Mouse (Mus musculus): ENCODE results near the gene Ggt6. TPM values are rescaled to one million over a fixed set of nuclear protein-coding genes. Genes with fewer than 3 reads are reported as not detected.
"Not testable (repeated sequence)": the region's sequence is repeated elsewhere in the genome, so short reads cannot be mapped to it uniquely, and the experiment has no call there.

The Ggt6 gene
- polyA plus RNA-seq, 1 experiment from 2014 or later, result 0.51 TPM

DNA sequence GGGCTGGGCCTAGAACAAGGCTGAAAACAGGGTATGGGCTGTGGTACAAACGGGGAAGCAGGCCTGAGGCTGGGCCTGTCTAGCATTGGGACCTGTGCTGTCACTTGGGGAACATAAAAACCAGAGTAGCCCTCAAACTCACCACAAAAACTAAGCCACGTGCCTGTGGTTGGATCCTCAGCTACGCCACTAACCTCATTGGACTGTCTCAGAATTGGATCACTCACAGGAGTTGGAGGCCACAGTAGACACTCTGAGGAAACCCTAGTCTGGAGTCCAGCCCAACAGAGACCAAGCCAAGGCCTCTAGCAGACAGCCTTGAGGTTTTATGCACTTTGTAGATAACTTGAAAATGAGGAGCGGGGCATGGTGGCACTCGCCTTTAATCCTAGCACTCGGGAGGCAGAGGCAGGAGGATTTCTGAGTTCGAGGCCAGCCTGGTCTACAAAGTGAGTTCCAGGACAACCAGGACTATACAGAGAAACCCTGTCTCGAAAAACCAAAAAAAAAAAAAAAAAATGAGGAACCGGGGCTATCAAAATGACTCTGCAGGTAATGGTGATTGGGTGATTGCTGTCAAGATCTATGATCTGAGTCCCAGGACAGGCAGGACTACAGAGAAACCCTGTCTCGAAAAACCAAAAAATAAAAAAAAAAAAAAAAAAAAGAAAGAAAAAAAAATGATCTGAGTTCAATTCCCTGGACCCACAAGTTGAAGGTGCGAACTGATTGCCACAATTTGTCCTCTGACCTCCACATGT lies 13.6 kb upstream of the Ggt6 start:
- H3K4me3 ChIP-seq (ENCODE audit: low read depth, low read length), result no peak overlapping the region
- H3K4me1 ChIP-seq (ENCODE audit: control insufficient read depth, insufficient read depth, low read length), result no peaks in the 10 kb centered on the region
- H3K9ac ChIP-seq (replicated peaks; ENCODE audit: low read depth, low read length), result no peak overlapping the region
- no peaks in the 10 kb centered on the region for H3K27me3 ChIP-seq (ENCODE audit: control insufficient read depth, insufficient read depth, low read length)
- no peak for ATAC-seq (ENCODE audit: insufficient number of reproducible peaks, insufficient read depth, low FRiP score, low read depth)
- no peak overlapping the region for H3K27ac ChIP-seq (ENCODE audit: low read length)
- H3K9me3 ChIP-seq (ENCODE audit: control insufficient read depth, low read depth, low read length), result no peaks in the 10 kb centered on the region
- H3K36me3 ChIP-seq (ENCODE audit: control insufficient read depth, insufficient read depth, low read length), result no peaks in the 10 kb centered on the region
- H3K4me2 ChIP-seq (replicated peaks; ENCODE audit: low read depth, low read length), result no peak overlapping the region
- WGBS, result 90% methylated on average over 11 of the region's 11 CpGs

DNA sequence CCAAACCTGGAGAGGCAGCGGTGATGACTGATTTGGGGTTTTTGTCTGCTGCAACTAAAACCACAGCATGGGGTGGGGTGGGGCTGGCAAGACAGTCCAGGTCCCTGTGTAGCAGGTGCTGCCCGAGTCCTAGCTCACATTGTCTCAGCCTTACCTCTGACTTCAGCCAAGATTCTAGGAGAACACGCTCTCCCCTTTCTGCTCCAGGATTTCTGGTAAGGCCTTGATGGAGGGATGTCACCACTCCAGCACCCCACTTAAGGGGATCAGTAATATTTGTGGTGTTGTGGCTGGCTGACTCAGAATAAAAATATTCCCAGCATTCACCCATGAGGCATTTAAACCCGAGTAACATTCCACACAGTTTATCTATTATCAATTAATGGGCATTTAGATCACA lies 11.6 kb upstream of the Ggt6 start:
- WGBS, result 77% methylated on average over 4 of the region's 4 CpGs
- Histone ChIP-seq H3K9me3 (ENCODE audit: control insufficient read depth, low read depth, low read length) (no peaks in the 10 kb centered on the region), H3K4me3 (ENCODE audit: low read depth, low read length) (no peak overlapping the region), H3K36me3 (ENCODE audit: control insufficient read depth, insufficient read depth, low read length) (no peaks in the 10 kb centered on the region), H3K4me2 (replicated peaks; ENCODE audit: low read depth, low read length) (no peak overlapping the region), H3K4me1 (ENCODE audit: control insufficient read depth, insufficient read depth, low read length) (no peaks in the 10 kb centered on the region), H3K27ac (ENCODE audit: low read length) (no peak overlapping the region), H3K9ac (replicated peaks; ENCODE audit: low read depth, low read length) (no peak overlapping the region), H3K27me3 (ENCODE audit: control insufficient read depth, insufficient read depth, low read length) (no peaks in the 10 kb centered on the region)
- no peak for ATAC-seq (ENCODE audit: insufficient number of reproducible peaks, insufficient read depth, low FRiP score, low read depth)

DNA sequence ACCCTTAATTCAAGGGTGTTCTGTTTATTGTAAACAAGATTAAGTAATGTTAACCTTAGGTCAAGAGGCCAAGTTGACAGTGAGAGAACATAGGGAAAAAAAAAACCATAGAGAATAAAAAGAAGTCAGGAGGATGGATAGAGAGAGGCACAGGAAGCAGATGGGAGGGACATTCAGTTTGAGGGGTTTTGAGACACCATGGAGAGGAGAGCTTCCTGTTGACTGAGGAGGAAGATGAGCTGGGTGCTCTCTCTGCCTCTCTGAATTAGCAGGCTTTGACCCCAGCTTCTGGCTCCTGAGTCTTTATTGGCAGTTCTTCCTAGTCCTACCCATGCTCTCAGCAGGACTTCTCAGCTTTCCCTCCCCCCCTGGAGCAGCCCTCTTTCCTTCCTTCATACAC lies 10.1 kb upstream of the Ggt6 start:
- Histone ChIP-seq H3K27me3 (ENCODE audit: control insufficient read depth, insufficient read depth, low read length) (no peaks in the 10 kb centered on the region), H3K36me3 (ENCODE audit: control insufficient read depth, insufficient read depth, low read length) (no peaks in the 10 kb centered on the region), H3K27ac (ENCODE audit: low read length) (no peak overlapping the region), H3K9me3 (ENCODE audit: control insufficient read depth, low read depth, low read length) (no peaks in the 10 kb centered on the region), H3K4me3 (ENCODE audit: low read depth, low read length) (no peak overlapping the region), H3K9ac (replicated peaks; ENCODE audit: low read depth, low read length) (no peak overlapping the region), H3K4me1 (ENCODE audit: control insufficient read depth, insufficient read depth, low read length) (no peaks in the 10 kb centered on the region), H3K4me2 (replicated peaks; ENCODE audit: low read depth, low read length) (no peak overlapping the region)
- no peak for ATAC-seq (ENCODE audit: insufficient number of reproducible peaks, insufficient read depth, low FRiP score, low read depth)

DNA sequence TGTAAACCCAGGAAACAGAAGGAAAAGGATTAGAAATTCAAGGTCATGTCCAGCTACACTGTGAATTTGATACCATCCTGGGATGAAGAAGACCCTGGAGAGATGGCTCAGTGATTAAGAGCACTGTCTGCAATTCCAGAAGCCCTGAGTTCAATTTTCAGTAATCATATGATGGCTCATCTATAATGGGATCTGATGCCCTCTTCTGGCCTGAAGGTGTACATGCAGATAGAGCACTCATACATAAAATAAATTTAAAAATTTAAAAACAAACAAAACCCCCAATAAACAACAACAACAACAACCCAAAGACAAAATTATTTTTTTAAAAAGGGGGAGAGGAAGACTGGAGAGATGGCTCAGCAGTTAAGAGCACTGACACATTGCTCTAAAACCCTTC lies 8.4 kb upstream of the Ggt6 start:
- H3K27ac ChIP-seq (ENCODE audit: low read length), result no peak overlapping the region
- no peak for ATAC-seq (ENCODE audit: insufficient number of reproducible peaks, insufficient read depth, low FRiP score, low read depth)
- H3K9ac ChIP-seq (replicated peaks; ENCODE audit: low read depth, low read length), result no peak overlapping the region
- no peak overlapping the region for H3K4me2 ChIP-seq (replicated peaks; ENCODE audit: low read depth, low read length)
- no peaks in the 10 kb centered on the region for H3K9me3 ChIP-seq (ENCODE audit: control insufficient read depth, low read depth, low read length)
- H3K4me1 ChIP-seq (ENCODE audit: control insufficient read depth, insufficient read depth, low read length), result no peaks in the 10 kb centered on the region
- H3K27me3 ChIP-seq (ENCODE audit: control insufficient read depth, insufficient read depth, low read length), result no peaks in the 10 kb centered on the region
- H3K4me3 ChIP-seq (ENCODE audit: low read depth, low read length), result no peak overlapping the region
- no peaks in the 10 kb centered on the region for H3K36me3 ChIP-seq (ENCODE audit: control insufficient read depth, insufficient read depth, low read length)

DNA sequence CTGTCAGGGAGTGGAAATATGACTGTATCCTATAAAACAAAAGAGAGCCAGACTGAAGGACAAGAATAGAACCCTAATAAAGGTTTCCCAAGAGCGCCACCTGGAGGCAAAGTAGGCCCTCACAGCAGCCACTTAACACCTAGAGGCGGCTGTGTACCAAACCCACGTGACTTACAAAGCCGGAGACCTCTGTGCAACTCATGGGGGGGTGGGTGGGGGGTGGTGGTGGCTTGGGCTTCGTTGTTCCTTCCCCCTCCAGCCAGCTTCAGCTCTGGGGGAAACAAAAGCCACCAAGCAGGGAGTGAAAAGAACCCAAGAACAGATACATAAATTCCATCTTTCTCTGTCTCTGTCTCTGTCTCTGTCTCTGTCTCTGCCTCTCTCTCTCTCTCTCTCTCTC lies 6.6 kb upstream of the Ggt6 start:
- WGBS, result 4% methylated on average over 5 of the region's 5 CpGs
- ATAC-seq (ENCODE audit: insufficient number of reproducible peaks, insufficient read depth, low FRiP score, low read depth), result no peak
- no peak overlapping the region for H3K4me3 ChIP-seq (ENCODE audit: low read depth, low read length)
- no peaks in the 10 kb centered on the region for H3K4me1 ChIP-seq (ENCODE audit: control insufficient read depth, insufficient read depth, low read length)
- no peak overlapping the region for H3K27ac ChIP-seq (ENCODE audit: low read length)
- H3K4me2 ChIP-seq (replicated peaks; ENCODE audit: low read depth, low read length), result no peak overlapping the region; the same call in 1 of the 2 replicates
- H3K9ac ChIP-seq (replicated peaks; ENCODE audit: low read depth, low read length), result no peak overlapping the region
- H3K36me3 ChIP-seq (ENCODE audit: control insufficient read depth, insufficient read depth, low read length), result no peaks in the 10 kb centered on the region
- no peaks in the 10 kb centered on the region for H3K9me3 ChIP-seq (ENCODE audit: control insufficient read depth, low read depth, low read length)
- no peaks in the 10 kb centered on the region for H3K27me3 ChIP-seq (ENCODE audit: control insufficient read depth, insufficient read depth, low read length)

DNA sequence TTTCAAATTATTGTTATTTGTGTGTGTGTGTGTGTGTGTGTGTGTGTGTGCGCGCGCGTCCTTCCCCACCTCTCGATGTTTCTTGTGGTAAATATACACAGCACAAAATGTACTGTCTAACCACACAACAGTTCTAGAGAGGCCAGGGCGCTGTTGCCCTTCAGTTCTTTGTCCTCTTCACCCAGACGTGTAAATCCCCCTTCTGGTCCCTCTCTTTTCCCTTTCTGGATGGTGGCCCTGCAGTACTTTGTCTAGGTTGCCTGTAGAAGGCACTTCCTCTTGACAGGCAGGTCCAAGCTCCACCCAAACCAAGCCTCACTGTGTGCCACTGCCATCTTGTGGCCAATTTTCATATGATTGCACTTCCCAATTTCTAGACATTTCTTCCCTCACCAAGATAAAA lies 6.0 kb upstream of the Ggt6 start:
- no peak overlapping the region for H3K4me2 ChIP-seq (replicated peaks; ENCODE audit: low read depth, low read length)
- H3K36me3 ChIP-seq (ENCODE audit: control insufficient read depth, insufficient read depth, low read length), result no peaks in the 10 kb centered on the region
- no peak overlapping the region for H3K27ac ChIP-seq (ENCODE audit: low read length)
- WGBS, result 42% methylated on average over 7 of the region's 7 CpGs
- H3K4me1 ChIP-seq (ENCODE audit: control insufficient read depth, insufficient read depth, low read length), result no peaks in the 10 kb centered on the region
- peak; percentile 79 for ATAC-seq (ENCODE audit: insufficient number of reproducible peaks, insufficient read depth, low FRiP score, low read depth)
- no peaks in the 10 kb centered on the region for H3K27me3 ChIP-seq (ENCODE audit: control insufficient read depth, insufficient read depth, low read length)
- H3K4me3 ChIP-seq (ENCODE audit: low read depth, low read length), result no peak overlapping the region
- H3K9me3 ChIP-seq (ENCODE audit: control insufficient read depth, low read depth, low read length), result no peaks in the 10 kb centered on the region
- H3K9ac ChIP-seq (replicated peaks; ENCODE audit: low read depth, low read length), result no peak overlapping the region

DNA sequence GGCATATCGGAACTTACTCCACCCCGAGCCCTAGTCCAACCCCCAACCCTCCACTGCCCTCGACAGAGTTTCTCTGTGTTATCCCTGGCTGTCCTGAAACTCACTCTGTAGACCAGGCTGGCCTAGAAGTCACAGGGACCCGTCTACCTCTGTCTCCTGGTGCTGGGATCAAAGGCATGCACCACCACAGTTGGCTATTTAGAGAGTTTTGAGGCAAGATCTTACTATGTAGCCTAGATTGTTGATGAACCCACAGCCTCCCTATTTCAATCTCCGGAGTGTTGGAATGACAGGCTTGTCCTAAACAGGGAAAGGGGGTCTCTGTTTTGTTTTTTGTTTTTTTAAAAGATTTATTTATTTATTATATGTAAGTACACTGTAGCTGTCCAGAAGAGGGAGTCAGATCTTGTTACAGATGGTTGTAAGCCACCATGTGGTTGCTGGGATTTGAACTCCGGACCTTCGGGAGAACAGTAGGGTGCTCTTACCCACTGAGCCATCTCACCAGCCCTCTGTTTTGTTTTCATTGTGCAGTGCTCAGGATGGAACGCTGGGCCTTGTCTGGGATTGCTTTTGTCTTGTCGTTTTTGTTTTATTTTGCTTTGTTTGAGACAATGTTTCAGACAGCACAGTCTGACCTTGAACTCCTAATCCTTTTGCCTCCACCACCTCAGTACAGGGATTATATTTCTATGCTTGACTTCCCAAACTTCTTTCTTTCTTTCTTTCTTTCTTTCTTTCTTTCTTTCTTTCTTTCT lies 4.8 kb upstream of the Ggt6 start:
- ATAC-seq (ENCODE audit: insufficient number of reproducible peaks, insufficient read depth, low FRiP score, low read depth); H3K9ac ChIP-seq (replicated peaks; ENCODE audit: low read depth, low read length): not testable (repeated sequence)

DNA sequence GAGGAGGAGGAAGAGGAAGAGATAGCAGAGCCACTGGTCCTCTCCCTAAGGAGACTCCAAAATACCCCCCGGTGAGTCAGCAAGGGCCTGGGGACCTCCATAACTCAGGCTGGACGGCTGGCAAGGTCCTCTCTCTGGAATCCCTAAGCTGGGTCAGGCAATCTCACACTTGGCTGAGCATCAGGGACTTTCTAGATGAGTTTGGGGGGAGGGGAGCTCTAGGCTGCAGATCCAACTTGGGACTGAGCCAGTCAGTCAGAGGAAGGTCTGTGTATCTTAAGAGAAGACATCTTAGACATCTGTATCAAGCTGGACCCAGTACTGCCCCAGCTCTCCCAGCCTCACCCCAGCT lies 344 bp downstream of the Ggt6 start:
- Histone ChIP-seq H3K9me3 (ENCODE audit: control insufficient read depth, low read depth, low read length) (no peaks in the 10 kb centered on the region), H3K9ac (replicated peaks; ENCODE audit: low read depth, low read length) (no peak overlapping the region), H3K4me3 (ENCODE audit: low read depth, low read length) (no peak overlapping the region), H3K27me3 (ENCODE audit: control insufficient read depth, insufficient read depth, low read length) (no peaks in the 10 kb centered on the region), H3K4me1 (ENCODE audit: control insufficient read depth, insufficient read depth, low read length) (0 out of 2 replicates have a peak, but pooled peaks cover 3% of the 10 kb centered on the region), H3K27ac (ENCODE audit: low read length) (no peak overlapping the region), H3K36me3 (ENCODE audit: control insufficient read depth, insufficient read depth, low read length) (no peaks in the 10 kb centered on the region), H3K4me2 (replicated peaks; ENCODE audit: low read depth, low read length) (no peak overlapping the region)
- 38% methylated on average over 2 of the region's 2 CpGs for WGBS
- ATAC-seq (ENCODE audit: insufficient number of reproducible peaks, insufficient read depth, low FRiP score, low read depth), result peak; percentile 21; the same call in 1 of the 2 replicates

More for the DNA sequence above, 4.8 kb upstream of the Ggt6 start:
- not testable (repeated sequence) for H3K36me3 ChIP-seq (ENCODE audit: control insufficient read depth, insufficient read depth, low read length); H3K9me3 ChIP-seq (ENCODE audit: control insufficient read depth, low read depth, low read length); H3K4me1 ChIP-seq (ENCODE audit: control insufficient read depth, insufficient read depth, low read length); H3K27ac ChIP-seq (ENCODE audit: low read length); H3K4me2 ChIP-seq (replicated peaks; ENCODE audit: low read depth, low read length); H3K4me3 ChIP-seq (ENCODE audit: low read depth, low read length); H3K27me3 ChIP-seq (ENCODE audit: control insufficient read depth, insufficient read depth, low read length)
- WGBS, result 66% methylated on average over 9 of the region's 9 CpGs

All from stomach, embryonic 14.5 days (tissue).